Mouse (Mus musculus): ENCODE data around the gene Phka2.

The Phka2 gene

DNA sequence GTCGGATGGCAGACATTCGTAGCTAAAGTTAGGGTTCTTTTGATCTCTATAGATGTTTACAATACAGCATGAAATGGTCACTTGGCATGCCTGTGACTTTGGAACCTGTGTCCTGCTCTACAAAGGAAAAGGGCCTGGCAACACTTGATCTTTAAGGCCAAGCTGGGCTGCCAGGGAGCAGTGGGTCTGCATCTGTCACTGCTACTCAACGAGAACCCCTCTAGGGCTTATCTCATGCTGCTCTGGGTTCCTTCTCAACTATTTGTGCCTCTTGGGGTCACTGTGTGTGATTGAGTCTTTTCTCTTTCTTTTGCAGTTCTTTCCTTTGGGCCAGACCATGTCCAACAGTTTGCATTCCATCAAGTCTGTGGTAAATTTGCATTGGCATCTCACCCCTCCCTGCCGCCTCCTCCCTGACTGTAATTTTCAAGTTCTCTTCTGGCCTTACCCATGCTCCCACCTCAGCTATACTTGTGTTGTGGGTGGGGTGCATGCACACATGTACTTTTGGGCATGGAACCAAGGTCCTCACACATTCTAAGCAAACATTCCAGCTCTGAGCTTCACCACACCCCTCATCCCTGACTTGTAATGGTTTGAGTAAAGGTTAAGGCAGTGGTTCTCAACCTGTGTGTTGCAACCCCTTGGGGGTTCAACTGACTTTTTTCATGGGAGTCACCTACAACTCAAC lies 82.3 kb downstream of the Phka2 start:
- no peak for TF ChIP-seq GATA4 (IDR thresholded peaks at IDR 0.05; ENCODE audit: insufficient replicate concordance, low read length)

GRCm38 (mm10) chrX:160585110-160585509 lies 83.1 kb downstream of the Phka2 start:
- TF ChIP-seq GATA4 (IDR thresholded peaks at IDR 0.05; ENCODE audit: insufficient replicate concordance, low read length) = no peak

GRCm38 (mm10) chrX:160588523-160588922 lies 86.6 kb downstream of the Phka2 start:
- no peak for TF ChIP-seq GATA4 (IDR thresholded peaks at IDR 0.05; ENCODE audit: insufficient replicate concordance, low read length)

- TF ChIP-seq GATA4 (IDR thresholded peaks at IDR 0.05; ENCODE audit: insufficient replicate concordance, low read length) = no peak
Observed at GRCm38 (mm10) chrX:160590147-160590546, 88.2 kb downstream of the Phka2 start.

GRCm38 (mm10) chrX:160592933-160593332 lies 91.0 kb downstream of the Phka2 start:
- no peak for TF ChIP-seq GATA4 (IDR thresholded peaks at IDR 0.05; ENCODE audit: insufficient replicate concordance, low read length)

DNA sequence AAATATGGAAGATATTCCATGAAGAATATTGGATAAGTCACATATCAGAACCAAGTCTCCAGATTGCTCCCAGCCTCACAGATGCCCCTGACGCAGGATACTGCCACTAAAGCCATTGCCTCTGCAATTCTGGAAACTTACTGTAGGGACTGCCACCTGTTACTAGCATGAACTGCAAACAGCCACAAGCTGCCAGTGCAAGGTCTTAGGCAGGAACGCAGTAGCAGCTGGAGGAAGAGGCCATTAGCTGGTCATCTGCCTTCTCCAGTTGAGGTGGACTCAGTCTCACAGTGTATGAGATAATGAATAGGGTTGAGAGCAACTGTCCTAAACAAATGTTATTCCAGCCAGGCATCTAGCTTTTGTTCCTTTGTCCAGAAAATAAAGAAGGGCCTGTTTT lies 96.1 kb downstream of the Phka2 start:
- no peak for TF ChIP-seq GATA4 (IDR thresholded peaks at IDR 0.05; ENCODE audit: insufficient replicate concordance, low read length)

- no peak for TF ChIP-seq GATA4 (IDR thresholded peaks at IDR 0.05; ENCODE audit: insufficient replicate concordance, low read length)
Observed at GRCm38 (mm10) chrX:160598562-160599458, 96.8 kb downstream of the Phka2 start.

DNA sequence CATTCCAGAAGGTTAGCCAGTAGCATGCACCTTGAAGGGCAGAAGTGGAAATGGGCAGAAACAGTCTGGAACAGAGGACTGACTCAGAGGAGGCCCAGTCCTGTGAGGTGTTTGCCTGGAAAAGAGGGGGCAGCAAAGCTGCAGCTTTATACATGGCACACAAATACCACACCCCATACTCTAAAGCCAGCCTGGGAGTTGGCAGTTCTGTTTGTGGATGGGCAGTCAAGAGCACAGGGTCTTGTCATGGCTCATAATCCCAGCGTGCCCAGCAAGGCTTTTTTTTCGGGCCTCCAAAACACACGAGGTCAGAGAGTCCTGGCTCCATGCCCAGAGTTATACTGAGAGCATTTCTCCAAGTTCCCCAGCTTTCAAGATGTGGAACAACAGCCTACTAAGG lies 99.1 kb downstream of the Phka2 start:
- no peak for TF ChIP-seq GATA4 (IDR thresholded peaks at IDR 0.05; ENCODE audit: insufficient replicate concordance, low read length)

DNA sequence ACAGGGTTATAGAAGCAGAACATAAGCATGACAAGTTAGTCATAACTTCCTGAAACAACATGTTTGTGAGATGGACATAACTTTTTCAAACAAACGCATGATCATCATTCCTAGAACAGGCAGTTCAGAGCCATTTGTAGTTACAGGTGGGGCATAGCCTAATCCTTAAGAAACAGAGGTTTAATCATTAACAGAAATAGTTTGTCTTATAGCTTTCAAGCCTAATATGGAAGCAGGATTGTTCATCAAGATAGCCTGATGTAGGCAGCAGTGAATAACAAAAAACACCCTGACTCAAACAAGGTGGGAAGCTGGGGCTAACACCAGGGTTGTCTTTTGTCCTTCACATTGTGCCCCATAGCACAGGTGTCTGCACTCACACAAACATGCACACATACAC lies 100.8 kb downstream of the Phka2 start:
- TF ChIP-seq GATA4 (IDR thresholded peaks at IDR 0.05; ENCODE audit: insufficient replicate concordance, low read length) = no peak

DNA sequence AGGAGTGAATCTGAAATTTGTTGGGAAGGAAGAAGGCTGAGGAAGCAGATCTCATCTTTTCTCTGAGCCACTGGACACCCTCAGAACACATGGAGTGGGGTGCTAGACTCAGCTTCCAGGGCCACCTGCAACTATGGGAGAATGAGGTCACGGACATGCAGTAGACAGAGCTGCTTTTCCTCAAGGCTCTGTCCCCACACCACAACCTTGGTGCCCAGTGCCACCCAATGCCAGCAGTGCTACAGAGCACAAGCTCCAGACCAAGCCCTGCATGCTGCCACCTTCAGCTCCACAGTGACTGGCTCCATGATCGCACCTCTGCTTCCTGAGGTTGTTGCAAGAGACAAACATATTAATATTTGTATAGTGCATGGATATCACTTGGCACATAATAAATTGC lies 101.3 kb downstream of the Phka2 start:
- no peak for TF ChIP-seq GATA4 (IDR thresholded peaks at IDR 0.05; ENCODE audit: insufficient replicate concordance, low read length)

- TF ChIP-seq GATA4 (IDR thresholded peaks at IDR 0.05; ENCODE audit: insufficient replicate concordance, low read length) = no peak
Observed at GRCm38 (mm10) chrX:160603981-160604541, 102.1 kb downstream of the Phka2 start.

DNA sequence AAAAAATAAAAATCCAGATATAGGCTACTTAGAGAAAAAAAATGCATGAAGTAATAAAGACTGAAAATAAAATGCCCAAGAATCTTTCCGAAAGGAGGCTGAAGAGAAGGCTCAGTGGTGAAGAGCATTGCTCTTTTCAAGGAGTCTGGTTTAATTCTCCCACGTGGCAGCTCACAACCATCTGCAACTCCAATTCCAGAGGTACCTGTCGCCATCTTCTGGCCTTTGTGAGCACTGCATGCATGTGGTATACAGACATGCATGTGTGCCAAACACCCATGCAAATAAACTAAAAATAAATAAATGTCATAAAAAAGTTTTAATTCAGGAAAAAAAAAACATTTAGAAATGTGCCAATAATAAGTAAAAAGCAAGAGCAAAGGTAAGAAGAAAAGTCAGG lies 107.9 kb downstream of the Phka2 start:
- TF ChIP-seq GATA4 (IDR thresholded peaks at IDR 0.05; ENCODE audit: insufficient replicate concordance, low read length) = no peak

- no peak for TF ChIP-seq GATA4 (IDR thresholded peaks at IDR 0.05; ENCODE audit: insufficient replicate concordance, low read length)
Observed at GRCm38 (mm10) chrX:160610482-160610881, 108.5 kb downstream of the Phka2 start.

GRCm38 (mm10) chrX:160610882-160611644 lies 109.1 kb downstream of the Phka2 start:
- TF ChIP-seq GATA4 (IDR thresholded peaks at IDR 0.05; ENCODE audit: insufficient replicate concordance, low read length) = no peak
